35 mouse cellular contexts compared by ENCODE assay signal in genomic region chr5:107371335-107371734, GRCm38 (mm10). TPM values are rescaled to one million over a fixed set of nuclear protein-coding genes. Genes with fewer than 3 reads are reported as not detected.
"Had no signal": no experiment of that assay in that cellular context is flagged by ENCODE, and none has a peak within 500 bp of the region (broad histone marks: within the 10 kb centered on the region; RNA-seq: fewer than 3 reads in every experiment).

No protein-coding gene starts in this region.

- H3K4me2 ChIP-seq: limb, embryonic 12.5 days; limb, embryonic 13.5 days; limb, embryonic 15.5 days; liver, embryonic 11.5 days; liver, embryonic 12.5 days; liver, embryonic 13.5 days; liver, embryonic 15.5 days; lung, embryonic 14.5 days; lung, embryonic 15.5 days; midbrain, embryonic 11.5 days; midbrain, embryonic 12.5 days; midbrain, embryonic 13.5 days; midbrain, embryonic 15.5 days had no signal

- H3K9me3 ChIP-seq: limb, embryonic 10.5 days; limb, embryonic 12.5 days; limb, embryonic 13.5 days; limb, embryonic 15.5 days; liver, embryonic 12.5 days; liver, embryonic 13.5 days; liver, embryonic 15.5 days; lung, embryonic 15.5 days; midbrain, embryonic 10.5 days; midbrain, embryonic 12.5 days; midbrain, embryonic 13.5 days; midbrain, embryonic 15.5 days had no signal

- H3K9ac ChIP-seq: limb, embryonic 12.5 days; limb, embryonic 13.5 days; limb, embryonic 15.5 days; liver, embryonic 12.5 days; liver, embryonic 13.5 days; liver, embryonic 14.5 days; liver, embryonic 15.5 days; liver, postnatal 0 days; lung, embryonic 14.5 days; lung, embryonic 15.5 days; midbrain, embryonic 12.5 days; midbrain, embryonic 13.5 days; midbrain, embryonic 15.5 days had no signal

- H3K36me3 ChIP-seq: limb, embryonic 10.5 days; liver, embryonic 12.5 days; liver, embryonic 13.5 days; liver, embryonic 15.5 days; lung, embryonic 15.5 days; midbrain, embryonic 10.5 days; midbrain, embryonic 12.5 days; midbrain, embryonic 15.5 days had no signal

- H3K27me3 ChIP-seq: limb, embryonic 12.5 days; limb, embryonic 13.5 days; limb, embryonic 15.5 days; liver, embryonic 12.5 days; liver, embryonic 13.5 days; liver, embryonic 15.5 days; lung, embryonic 15.5 days; midbrain, embryonic 12.5 days; midbrain, embryonic 13.5 days; midbrain, embryonic 15.5 days had no signal

- H3K4me1 ChIP-seq: limb, embryonic 10.5 days; limb, embryonic 12.5 days; limb, embryonic 13.5 days; limb, embryonic 15.5 days; liver, embryonic 12.5 days; liver, embryonic 13.5 days; liver, embryonic 15.5 days; lung, embryonic 15.5 days; midbrain, embryonic 15.5 days had no signal

- H3K27ac ChIP-seq: limb, embryonic 10.5 days; limb, embryonic 12.5 days; limb, embryonic 13.5 days; limb, embryonic 15.5 days; liver, embryonic 12.5 days; liver, embryonic 13.5 days; liver, embryonic 14.5 days; liver, embryonic 15.5 days; lung, embryonic 15.5 days; macrophage; midbrain, embryonic 12.5 days; midbrain, embryonic 13.5 days; midbrain, embryonic 15.5 days had no signal

- DNase-seq: left cerebral cortex, postnatal 4 days; liver; liver, embryonic 13.5 days; liver, postnatal 0 days; lung, adult 18-20 months; lung, adult 2 months; lung, embryonic 14.5 days; lung, postnatal 10 days; lung, postnatal 14 days; lung, postnatal 36 days; lung, postnatal 4 days; midbrain, embryonic 14.5 days had no signal

- H3K4me3 ChIP-seq: limb, embryonic 10.5 days; limb, embryonic 12.5 days; limb, embryonic 13.5 days; limb, embryonic 15.5 days; liver, embryonic 12.5 days; liver, embryonic 13.5 days; liver, embryonic 15.5 days; lung, embryonic 15.5 days; megakaryocyte, embryonic 14.5 days; midbrain, embryonic 10.5 days; midbrain, embryonic 12.5 days; midbrain, embryonic 13.5 days; midbrain, embryonic 15.5 days; myocyte had no signal

RNA-seq across cellular contexts. Expression of gene Ephx4, which starts 31.2 kb away (rescaled TPM):
- total RNA-seq: megakaryocyte progenitor cell, adult 5-6 weeks; megakaryocyte, adult 5-6 weeks; megakaryocyte-erythroid progenitor cell, adult 5-6 weeks; monocyte, adult 5-6 weeks had no signal
- polyA plus RNA-seq: liver, adult 2 months; liver, embryonic 12.5 days; liver, embryonic 16.5 days; macrophage; myocyte had no signal
